Mouse (Mus musculus) c-Kit-negative CD71-positive TER-119-positive erythroid progenitor cells, embryonic 14.5 days (primary cell): ENCODE measurements around the gene Prpf4.

Source experiments
- DNase-seq: peaks from one replicate; pipeline ENCODE4 v3.0.0-alpha.2; 2013; ENCODE audit warnings: low read depth, low spot score

Gene Prpf4

DNA sequence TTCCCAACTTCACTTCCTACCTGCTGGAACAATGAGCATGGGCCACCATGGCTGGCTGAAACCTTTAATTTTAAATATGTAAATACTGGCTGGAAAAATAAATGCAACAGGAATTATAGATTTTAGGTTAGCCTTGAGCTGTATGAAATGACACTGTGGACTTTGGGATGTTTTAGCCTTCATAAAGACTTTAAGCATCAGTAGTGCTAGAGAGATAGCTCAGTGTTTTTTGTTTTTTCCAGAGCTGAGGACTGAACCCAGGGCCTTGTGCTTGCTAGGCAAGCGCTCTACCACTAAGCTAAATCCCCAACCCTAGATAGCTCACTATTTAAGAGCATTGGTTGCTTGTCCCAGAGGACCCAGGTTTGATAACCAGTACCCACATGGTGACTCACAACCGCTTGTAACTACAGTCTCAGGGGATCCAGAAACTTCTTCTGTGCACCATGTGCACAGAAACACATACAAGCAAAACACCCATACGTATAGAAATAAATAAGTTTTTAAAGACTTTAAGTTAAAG lies 28.7 kb downstream of the Prpf4 start:
- no peak for DNase-seq

- no peak for DNase-seq
Measured at GRCm38 (mm10) chr4:62437871-62438270, 29.3 kb downstream of the Prpf4 start.

- no peak for DNase-seq
Measured at GRCm38 (mm10) chr4:62439793-62440192, 31.2 kb downstream of the Prpf4 start.

GRCm38 (mm10) chr4:62440544-62440943 lies 31.9 kb downstream of the Prpf4 start:
- DNase-seq = no peak

- no peak for DNase-seq
Measured at GRCm38 (mm10) chr4:62440986-62441385, 32.4 kb downstream of the Prpf4 start.

GRCm38 (mm10) chr4:62454995-62455394 lies 46.4 kb downstream of the Prpf4 start:
- DNase-seq = peak; percentile 9

DNA sequence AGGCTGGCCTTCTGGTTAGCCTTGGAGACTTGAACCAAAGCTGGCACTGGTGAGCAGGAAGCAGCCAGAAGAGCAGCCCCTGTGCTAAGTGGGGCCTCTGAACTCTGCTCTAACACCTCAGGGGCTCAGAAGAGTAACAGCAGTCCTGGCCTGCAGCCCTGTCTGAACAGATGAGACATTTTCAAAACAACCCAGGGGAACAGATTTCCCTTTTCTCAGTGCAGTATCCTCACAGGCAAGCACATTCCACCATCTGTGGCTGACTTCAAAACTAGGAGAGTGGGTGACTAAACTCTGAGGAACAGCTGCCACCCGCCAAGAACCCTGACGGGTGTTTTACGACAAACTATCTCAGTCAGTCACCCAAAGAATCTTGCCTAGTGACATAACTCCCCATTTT lies 50.5 kb downstream of the Prpf4 start:
- DNase-seq = no peak

DNA sequence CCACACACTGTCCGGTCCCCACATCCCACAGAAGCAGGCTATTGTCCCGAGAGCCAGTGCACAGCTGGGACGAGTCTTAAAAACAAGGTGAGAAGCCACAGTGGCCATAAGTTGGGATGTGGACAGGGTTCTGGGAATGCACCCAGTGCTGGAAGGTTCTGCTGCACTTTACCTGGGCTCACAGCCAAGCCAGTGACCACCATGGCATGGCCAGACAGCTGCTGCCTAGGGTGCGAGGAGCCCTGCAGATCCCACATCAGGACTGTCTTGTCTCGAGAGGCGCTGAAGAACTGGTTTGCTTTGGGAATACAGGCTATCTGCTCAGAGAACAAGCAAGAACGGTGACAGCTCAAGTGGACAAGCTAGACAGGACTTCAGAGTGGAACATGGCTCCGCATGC lies 51.8 kb downstream of the Prpf4 start:
- no peak for DNase-seq

- no peak for DNase-seq
Measured at GRCm38 (mm10) chr4:62463124-62463523, 54.5 kb downstream of the Prpf4 start.

GRCm38 (mm10) chr4:62468158-62468557 lies 59.6 kb downstream of the Prpf4 start:
- no peak for DNase-seq

DNA sequence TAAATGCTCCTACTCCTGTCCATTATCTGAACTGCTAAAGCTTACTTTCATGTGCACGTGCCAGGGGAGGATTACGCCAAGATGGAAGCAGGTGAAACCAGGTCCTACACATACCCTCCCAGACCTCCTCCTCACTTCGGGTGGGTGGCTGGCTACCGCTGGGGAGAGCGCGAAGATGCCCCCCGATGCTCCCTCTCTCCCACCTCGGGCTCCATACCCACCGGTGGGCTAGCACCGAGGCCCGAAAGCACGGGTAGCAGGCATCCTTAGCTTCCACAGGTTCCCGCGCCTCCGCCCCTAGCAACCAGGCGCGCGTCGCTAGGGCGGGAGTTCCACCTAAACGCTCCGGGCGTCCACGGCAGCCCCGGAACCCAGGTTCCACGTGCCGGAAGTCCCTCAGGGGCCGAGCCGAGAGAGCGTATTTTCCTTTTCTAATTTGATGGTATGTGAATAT lies 62.0 kb downstream of the Prpf4 start, which contains the start of gene Wdr31:
TSS of gene Wdr31 (minus strand) at position 299 of the 454 bp plus-strand sequence.
- peak; percentile 71 for DNase-seq

DNA sequence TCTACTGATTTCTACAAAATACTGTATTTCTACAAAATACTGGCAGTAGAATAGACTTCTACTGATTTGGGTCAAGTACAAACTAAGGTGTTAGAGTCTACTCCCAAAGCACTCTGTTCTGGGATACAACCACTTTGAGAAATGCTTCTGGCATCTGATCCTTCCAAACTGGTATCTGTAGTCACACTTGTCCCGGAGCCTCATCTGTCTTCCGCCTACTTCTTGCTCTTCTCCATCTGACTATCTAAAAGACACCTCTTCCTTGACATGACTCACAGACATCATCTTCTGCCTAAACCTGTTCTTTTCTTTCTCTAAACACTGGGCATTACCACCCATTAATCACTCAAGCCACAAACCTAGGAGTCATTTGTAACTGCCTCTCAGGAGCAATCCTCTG lies 63.5 kb downstream of the Prpf4 start:
- DNase-seq = no peak

GRCm38 (mm10) chr4:62475131-62475530 lies 66.5 kb downstream of the Prpf4 start:
- DNase-seq = no peak

- DNase-seq = no peak
Measured at GRCm38 (mm10) chr4:62475793-62476192, 67.2 kb downstream of the Prpf4 start.
